Mouse (Mus musculus) liver, adult 2 months (tissue): ENCODE results near the gene Slc3a2. TPM values are rescaled to one million over a fixed set of nuclear protein-coding genes. Genes with fewer than 3 reads are reported as not detected.

ENCODE experiments used
- DNase-seq: peaks from one replicate; pipeline ENCODE4 v3.0.0-alpha.2; 2011; ENCODE audit warnings: low read depth, low spot score; ENCODE audit errors: extremely low read depth
- H3K27ac ChIP-seq: fragments of 200-500 bp; replicated peaks from 2 replicates; pipeline ENCODE4 v1.5.1; 2012; ENCODE audit warnings: low read depth, mild to moderate bottlenecking, control low read depth, inconsistent platforms, low read length; ENCODE audit not compliant: insufficient read depth
- H3K27me3 ChIP-seq: fragments of 200-500 bp; 2 replicates; pipeline ENCODE4 v1.6.1; 2012; ENCODE audit warnings: mild to moderate bottlenecking, moderate library complexity, low read length, inconsistent platforms; ENCODE audit not compliant: control insufficient read depth, insufficient read depth
- H3K36me3 ChIP-seq: fragments of 200-500 bp; 2 replicates; pipeline ENCODE4 v1.6.1; 2012; ENCODE audit warnings: low read length, inconsistent platforms; ENCODE audit not compliant: control insufficient read depth, insufficient read depth
- H3K4me1 ChIP-seq: fragments of 200-500 bp; 2 replicates; pipeline ENCODE4 v1.6.1; 2011; ENCODE audit warnings: low read length; ENCODE audit not compliant: control insufficient read depth, insufficient read depth
- H3K4me3 ChIP-seq: fragments of 200-500 bp; 2 replicates; pipeline ENCODE4 v1.5.1; 2011; ENCODE audit warnings: low read depth, mild to moderate bottlenecking, control low read depth, low read length, moderate library complexity; ENCODE audit not compliant: insufficient read depth
- H3K79me2 ChIP-seq: fragments of 200-500 bp; 2 replicates; pipeline ENCODE4 v1.6.1; 2012; ENCODE audit warnings: inconsistent platforms, mild to moderate bottlenecking, low read length, moderate library complexity; ENCODE audit not compliant: control insufficient read depth, insufficient read depth
- H3K9ac ChIP-seq: fragments of 200-500 bp; 2 replicates; pipeline ENCODE4 v1.6.1; 2012; ENCODE audit warnings: low read depth, mild to moderate bottlenecking, control low read depth, inconsistent platforms, low read length
- CTCF ChIP-seq: fragments of 200-500 bp; IDR thresholded peaks from 2 replicates; pipeline ENCODE4 v1.5.1; 2011; ENCODE audit warnings: low read depth, low read length, control low read depth
- POLR2A ChIP-seq: fragments of 200-500 bp; IDR thresholded peaks from 2 replicates; pipeline ENCODE4 v1.6.1; 2011; ENCODE audit warnings: low read length, control low read depth; ENCODE audit not compliant: insufficient read depth; ENCODE audit errors: extremely low read depth
- WGBS: fragments of 180-500 bp; shearing (Covaris S2); methylation state at CpG from one replicate; pipeline ENCODE4 v1.1.7; 2018; 5-methylcytosine and 5-hydroxymethylcytosine counted together
- polyA plus RNA-seq: library from polyadenylated mRNA; depleted of rRNA; stranded (reverse); fragments of >200 nt; gene quantifications from 2 replicates; pipeline ENCODE4 v1.2.3, GENCODE M21; 2012
- total RNA-seq: library from RNA; depleted of rRNA; stranded (reverse); fragments of >200 nt; gene quantifications from 2 replicates; pipeline ENCODE4 v1.2.3, GENCODE M21; 2014

Gene Slc3a2
- total and polyA plus RNA-seq, 2 experiments = 30.2 to 71.6 TPM

DNA sequence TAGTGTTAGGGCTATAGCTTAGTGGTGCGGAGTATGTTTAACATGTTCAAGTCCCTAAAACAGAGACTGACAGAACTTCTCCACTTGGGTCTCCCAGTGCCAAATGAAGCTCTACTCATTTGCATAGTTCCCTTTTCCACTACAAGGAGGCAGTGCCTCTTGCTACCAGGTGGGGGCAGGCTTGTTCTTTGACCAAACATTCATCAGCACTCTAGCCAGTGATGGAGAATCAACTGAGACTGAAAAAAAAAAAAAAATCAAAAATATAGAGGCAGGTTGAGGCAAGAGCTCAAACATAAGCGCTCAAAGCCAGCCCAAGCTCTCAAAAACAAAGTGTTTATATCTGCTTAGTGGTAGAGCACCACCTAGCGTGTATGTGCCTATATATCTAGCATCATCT lies 4.8 kb downstream of the Slc3a2 start:
- WGBS = 63% methylated on average over 3 of the region's 3 CpGs
- peaks cover 7% of the 10 kb centered on the region; the same call in 1 of the 2 replicates for H3K4me1 ChIP-seq

DNA sequence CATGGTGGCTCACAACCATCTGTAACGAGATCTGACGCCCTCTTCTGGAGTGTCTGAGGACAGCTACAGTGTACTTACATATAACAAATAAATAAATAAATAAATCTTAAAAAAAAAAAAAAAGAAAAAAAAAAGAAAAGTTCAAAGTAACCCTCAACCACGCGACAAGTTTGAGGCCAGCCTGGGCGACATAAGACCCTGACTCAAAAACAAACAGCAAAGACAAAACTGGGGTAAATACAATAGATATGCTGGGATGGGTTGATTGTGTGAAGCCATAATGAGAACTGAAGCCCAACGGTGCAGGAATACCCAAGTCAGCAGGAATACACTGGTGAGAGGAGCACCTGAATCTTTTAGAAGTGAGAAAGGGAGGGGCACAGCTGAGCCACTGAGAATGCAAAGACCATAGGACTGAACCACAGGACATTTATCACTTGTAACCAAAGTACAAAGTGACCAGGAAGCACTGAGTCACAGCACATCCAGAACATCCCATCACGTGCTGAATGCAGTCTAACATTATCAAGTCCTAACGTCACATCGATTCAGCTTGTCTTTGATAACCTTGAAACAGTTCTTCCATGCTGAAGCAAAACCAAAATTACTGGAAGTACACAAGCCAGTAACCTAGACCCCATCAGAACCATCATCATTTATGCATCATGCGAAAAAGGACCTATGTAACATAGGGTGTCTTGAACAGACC lies 6.2 kb downstream of the Slc3a2 start:
- Histone ChIP-seq H3K4me1 (peaks cover 3% of the 10 kb centered on the region; the same call in 1 of the 2 replicates), H3K9ac (no peak overlapping the region), H3K27ac (no peak overlapping the region), H3K4me3 (no peak overlapping the region), H3K79me2 (no peaks in the 10 kb centered on the region; the same call in 1 of the 2 replicates), H3K27me3 (no peaks in the 10 kb centered on the region), H3K36me3 (peaks cover 3% of the 10 kb centered on the region; the same call in 1 of the 2 replicates)
- DNase-seq = no peak
- TF ChIP-seq CTCF = no peak
- no peak for TF ChIP-seq POLR2A
- 81% methylated on average over 10 of the region's 10 CpGs for WGBS

More for the DNA sequence above, 4.8 kb downstream of the Slc3a2 start:
- no peaks in the 10 kb centered on the region for H3K36me3 ChIP-seq
- no peaks in the 10 kb centered on the region; the same call in 1 of the 2 replicates for H3K79me2 ChIP-seq
- DNase-seq = peak; percentile 55
- TF ChIP-seq POLR2A (no peak), CTCF (peak; percentile 65; the same call in 1 of the 2 replicates)
- no peak overlapping the region for H3K27ac ChIP-seq
- H3K4me3 ChIP-seq = no peak overlapping the region
- H3K27me3 ChIP-seq = no peaks in the 10 kb centered on the region
- no peak overlapping the region for H3K9ac ChIP-seq

DNA sequence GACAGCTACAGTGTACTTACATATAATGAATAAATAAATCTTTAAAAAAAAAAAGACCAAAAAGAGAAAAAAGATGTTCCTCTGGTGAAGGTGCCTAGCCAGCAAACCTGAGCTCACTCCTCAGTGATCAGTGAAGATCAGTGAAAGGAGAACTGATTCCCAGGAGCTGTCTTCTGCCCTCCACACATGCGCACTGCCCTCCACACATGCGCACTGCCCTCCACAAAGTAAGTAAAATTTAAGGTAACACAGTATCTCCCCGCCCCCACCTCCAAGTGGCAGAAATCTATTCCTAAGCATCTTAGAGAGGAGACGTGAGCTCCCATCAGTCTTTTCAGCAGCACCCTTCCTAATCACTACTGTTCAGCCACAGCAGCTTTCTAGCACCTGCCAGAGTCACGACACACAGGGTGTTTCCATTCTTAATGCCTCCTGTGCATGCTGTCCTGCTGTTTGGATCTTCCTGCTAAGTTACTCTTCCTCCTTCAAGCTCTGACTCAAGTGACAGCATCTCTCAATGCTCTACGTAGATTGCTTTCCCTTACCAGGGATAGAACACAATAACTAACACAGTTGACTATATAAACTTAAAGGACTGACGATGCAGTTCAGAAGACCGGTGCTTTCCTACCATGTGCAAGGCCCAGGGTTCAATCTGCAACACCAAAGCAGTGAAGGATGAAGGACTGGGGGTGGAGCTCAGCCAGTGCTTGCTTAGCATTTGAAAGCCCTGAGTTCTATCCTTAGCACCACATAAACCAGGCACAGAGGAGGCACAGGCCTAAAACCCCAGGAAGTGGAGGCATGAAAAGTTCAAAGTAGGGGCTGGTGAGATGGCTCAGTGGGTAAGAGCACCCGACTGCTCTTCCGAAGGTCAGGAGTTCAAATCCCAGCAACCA lies 7.1 kb downstream of the Slc3a2 start:
- no peak for DNase-seq
- TF ChIP-seq POLR2A = no peak
- no peak for TF ChIP-seq CTCF
- peaks cover 5% of the 10 kb centered on the region for H3K4me1 ChIP-seq
- no peaks in the 10 kb centered on the region; the same call in 1 of the 2 replicates for H3K79me2 ChIP-seq
- no peaks in the 10 kb centered on the region for H3K27me3 ChIP-seq
- H3K27ac ChIP-seq = no peak overlapping the region
- no peak overlapping the region for H3K4me3 ChIP-seq
- no peak overlapping the region for H3K9ac ChIP-seq
- H3K36me3 ChIP-seq = peaks cover 3% of the 10 kb centered on the region; the same call in 1 of the 2 replicates
- WGBS = 92% methylated on average over 10 of the region's 10 CpGs

DNA sequence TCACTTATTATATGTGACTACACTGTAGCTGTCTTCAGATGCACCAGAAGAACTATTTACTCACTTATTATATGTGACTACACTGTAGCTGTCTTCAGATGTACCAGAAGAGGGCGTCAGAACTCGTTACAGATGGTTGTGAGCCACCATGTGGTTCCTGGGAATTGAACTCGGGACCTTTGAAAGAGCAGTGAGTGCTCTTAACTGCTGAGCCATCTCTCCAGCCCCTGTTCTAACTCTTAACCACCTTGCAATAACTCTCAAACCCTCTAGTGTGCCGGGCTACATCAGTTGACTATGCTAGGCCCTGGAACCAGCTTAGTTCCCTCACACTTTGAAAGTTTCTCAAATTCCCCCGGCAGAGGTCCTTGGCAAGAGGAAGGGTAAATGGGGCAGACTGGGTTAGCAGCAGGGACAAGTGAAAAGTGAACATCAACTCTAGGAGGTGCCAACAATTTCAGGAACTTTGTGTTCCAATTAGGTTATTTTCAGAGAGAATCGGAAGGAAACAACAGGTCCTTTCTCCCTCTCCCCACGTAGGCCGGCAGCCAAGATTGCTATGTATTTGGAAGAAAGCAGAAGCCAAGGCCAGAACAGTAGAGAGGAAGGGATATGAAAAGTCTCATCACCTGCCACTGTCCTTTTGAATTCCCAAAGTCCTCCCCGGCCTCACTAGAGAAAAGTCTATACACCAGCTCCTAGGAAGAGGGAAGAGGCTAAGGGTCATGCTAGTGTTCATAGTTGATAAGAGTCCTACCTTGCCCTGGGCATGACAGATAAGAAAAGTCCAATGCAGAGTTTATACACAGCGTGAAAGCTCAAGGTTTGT lies 8.3 kb downstream of the Slc3a2 start:
- no peaks in the 10 kb centered on the region for H3K27me3 ChIP-seq
- peaks cover 10% of the 10 kb centered on the region; the same call in 1 of the 2 replicates for H3K36me3 ChIP-seq
- H3K27ac ChIP-seq = no peak overlapping the region
- H3K4me1 ChIP-seq = peaks cover 5% of the 10 kb centered on the region
- H3K79me2 ChIP-seq = no peaks in the 10 kb centered on the region; the same call in 1 of the 2 replicates
- H3K4me3 ChIP-seq = no peak overlapping the region
- TF ChIP-seq POLR2A = no peak
- no peak for TF ChIP-seq CTCF
- no peak for DNase-seq
- H3K9ac ChIP-seq = no peak overlapping the region
- 77% methylated on average over 10 of the region's 10 CpGs for WGBS

DNA sequence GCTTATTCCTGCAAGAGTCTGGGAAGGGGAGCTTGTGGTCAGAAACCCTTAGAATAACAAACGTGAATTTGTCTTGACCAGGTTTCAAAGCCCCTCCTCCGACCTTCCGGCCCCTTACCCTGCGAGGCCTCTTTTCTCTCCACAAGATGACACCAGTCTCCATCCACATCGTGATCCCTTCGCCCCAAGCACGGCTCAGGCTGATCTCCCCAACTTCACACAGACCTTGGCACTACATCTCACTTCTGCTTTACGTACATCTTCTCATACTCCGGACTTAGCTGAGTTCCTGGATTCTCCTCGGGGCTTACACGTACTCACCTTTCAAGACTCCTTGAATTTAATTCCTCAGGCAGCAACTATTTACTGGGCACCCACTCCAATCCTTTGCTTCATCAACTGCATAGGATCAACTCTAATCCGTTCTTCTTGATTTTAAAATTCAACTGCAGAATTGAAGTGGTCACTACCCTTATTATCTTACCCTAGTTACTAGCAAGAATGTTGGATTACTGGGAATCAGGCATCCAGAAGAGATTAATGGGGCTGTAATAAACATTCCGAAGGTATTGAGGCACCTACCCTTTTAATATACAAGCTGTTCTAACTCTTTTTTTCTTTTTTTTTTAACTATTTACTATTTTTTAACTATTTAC lies 9.0 kb downstream of the Slc3a2 start:
- TF ChIP-seq CTCF = no peak
- TF ChIP-seq POLR2A = no peak
- H3K27me3 ChIP-seq = no peaks in the 10 kb centered on the region
- H3K9ac ChIP-seq = peak overlapping the region; percentile 29
- peaks cover 5% of the 10 kb centered on the region for H3K4me1 ChIP-seq
- peaks cover 16% of the 10 kb centered on the region; the same call in 1 of the 2 replicates for H3K36me3 ChIP-seq
- H3K27ac ChIP-seq = no peak overlapping the region
- WGBS = 24% methylated on average over 13 of the region's 13 CpGs
- H3K4me3 ChIP-seq = peak overlapping the region; percentile 94
- no peaks in the 10 kb centered on the region; the same call in 1 of the 2 replicates for H3K79me2 ChIP-seq
- no peak for DNase-seq
